Mouse (Mus musculus) cerebellum, adult (tissue): Measurements from ENCODE around the gene Pax6.

Experiments
- ATAC-seq: cut with Nextera tagmentation; 2 replicates; pipeline ENCODE4 v1.9.2; 2017; ENCODE audit warnings: mild to moderate bottlenecking, moderate library complexity, mixed read lengths; ENCODE audit not compliant: insufficient number of reproducible peaks, low FRiP score, low TSS enrichment

The Pax6 gene

DNA sequence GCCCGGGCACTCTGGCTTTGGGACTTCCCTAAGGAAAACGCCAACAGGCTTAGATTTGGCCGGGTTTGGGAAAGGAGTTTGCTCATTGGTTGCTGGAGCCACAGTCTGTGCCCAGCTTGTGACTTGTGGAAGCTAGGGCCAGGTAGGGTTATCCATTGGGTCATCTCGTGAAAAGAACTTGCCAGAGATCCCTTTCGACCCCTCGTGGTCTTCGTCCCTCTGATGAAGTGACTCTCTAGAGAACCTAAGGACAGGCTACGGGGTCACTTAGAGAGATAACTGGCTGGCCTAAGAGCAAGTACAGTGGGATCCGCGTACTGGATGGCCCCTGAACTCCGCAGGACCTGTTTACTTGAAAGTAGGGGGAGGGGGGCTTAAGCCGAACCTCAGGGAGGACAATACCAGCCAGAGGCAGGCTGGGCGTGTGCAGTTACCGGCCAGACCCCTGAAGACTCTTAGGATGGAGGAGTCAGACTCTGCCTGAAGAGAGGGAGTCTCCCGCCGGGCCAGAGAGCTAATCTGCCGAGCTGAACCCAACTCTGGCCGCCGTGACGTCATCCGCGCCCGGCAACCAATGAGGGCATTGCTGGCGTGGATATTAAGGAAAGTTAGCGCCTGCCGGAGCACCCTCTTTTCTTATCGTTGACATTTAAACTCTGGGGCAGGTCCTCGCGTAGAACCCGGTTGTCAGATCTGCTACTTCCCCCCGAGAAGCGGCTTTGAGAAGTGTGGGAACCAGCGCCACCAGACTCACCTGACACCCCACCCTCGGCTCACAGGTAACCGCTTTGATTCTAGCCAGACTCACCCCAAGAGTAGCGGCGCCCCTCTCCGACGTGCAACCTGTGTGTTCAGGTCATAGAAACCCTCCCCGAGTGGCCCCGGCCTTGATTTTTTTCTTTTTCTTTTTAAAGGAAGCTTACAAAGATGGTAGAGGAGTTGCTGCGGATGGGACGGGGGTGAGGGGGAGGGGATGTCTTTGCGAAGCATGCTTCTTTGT, at the start of gene Pax6:
TSS of gene Pax6 (plus strand) at position 630 of the 1,000 bp plus-strand sequence.
- ATAC-seq: peak; percentile 67

GRCm38 (mm10) chr2:105648933-105649332, 19.8 kb upstream of the Pax6 start:
- no peak for ATAC-seq

DNA sequence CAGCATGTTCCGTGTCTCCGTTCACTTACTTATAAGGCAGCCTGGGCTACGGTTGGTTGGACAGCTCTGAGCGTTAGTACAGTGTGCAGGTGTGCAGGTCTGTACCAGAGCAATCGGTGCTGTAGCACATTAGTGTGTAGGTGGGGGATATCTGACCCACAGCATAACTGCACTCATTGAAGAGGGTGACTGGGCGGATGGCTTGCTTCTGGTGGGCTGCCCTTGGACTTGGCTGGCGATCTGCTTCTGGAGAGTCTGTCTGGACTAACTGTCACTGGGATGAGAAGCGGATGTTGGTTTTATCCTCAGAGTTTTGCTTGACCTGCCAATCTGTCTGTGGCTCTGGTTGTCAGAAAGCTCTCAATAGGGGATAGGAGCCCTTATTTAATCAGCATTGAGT, 12.2 kb upstream of the Pax6 start:
- ATAC-seq: no peak

GRCm38 (mm10) chr2:105659350-105659749, 9.3 kb upstream of the Pax6 start:
- ATAC-seq: no peak

DNA sequence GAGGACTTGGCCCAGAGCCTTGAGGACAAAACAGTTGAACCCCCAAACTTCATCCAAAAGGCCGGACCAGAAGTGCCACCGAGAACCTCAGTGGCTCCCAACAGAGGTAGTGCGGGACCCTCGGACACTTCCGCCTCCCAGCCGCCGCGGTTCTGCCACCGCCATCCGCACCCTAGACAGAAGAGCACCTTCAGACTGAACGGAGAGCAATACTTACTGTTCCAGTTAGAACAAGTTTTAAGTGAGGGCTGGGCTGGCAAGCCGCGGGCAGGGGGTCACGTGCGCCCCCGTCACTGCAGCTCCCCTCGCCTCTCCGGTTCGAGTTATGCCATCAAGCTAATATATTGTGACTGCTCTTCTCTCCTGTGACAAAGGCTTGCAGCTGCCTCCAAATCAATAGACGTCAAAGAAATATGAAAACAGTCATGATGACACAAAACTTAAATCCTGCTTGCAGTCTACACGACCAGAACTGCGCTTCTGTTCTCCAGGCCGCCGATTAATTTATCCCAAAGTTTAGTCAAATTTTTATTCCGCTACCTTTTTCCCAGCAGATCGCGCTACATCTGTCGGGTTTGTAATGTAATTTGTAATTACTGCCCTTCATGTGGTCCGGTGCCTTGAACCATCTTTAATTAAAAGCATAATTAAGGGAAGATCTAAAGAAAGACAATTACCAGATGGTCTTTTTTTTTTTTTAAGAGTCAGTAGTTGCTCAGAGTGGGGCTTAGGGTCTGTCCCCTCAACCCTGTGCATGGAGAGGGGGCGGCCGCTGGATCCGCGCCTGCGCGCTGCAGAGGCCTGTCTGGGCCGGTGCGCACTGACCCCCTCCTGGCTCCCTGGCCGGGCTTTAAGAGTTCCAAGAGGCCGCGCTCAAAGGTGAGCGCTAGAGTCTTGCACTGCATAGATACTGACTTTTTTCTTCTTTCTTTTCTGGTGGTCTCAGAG, 8.5 kb upstream of the Pax6 start:
- 0 out of 2 replicates have a peak, but pooled peaks have one; percentile 36 for ATAC-seq

GRCm38 (mm10) chr2:105660874-105661622, 7.7 kb upstream of the Pax6 start:
- no peak for ATAC-seq

- no peak for ATAC-seq
Measured at GRCm38 (mm10) chr2:105661623-105662066, 7.1 kb upstream of the Pax6 start.

- ATAC-seq: no peak
Measured at GRCm38 (mm10) chr2:105662121-105662520, 6.6 kb upstream of the Pax6 start.

DNA sequence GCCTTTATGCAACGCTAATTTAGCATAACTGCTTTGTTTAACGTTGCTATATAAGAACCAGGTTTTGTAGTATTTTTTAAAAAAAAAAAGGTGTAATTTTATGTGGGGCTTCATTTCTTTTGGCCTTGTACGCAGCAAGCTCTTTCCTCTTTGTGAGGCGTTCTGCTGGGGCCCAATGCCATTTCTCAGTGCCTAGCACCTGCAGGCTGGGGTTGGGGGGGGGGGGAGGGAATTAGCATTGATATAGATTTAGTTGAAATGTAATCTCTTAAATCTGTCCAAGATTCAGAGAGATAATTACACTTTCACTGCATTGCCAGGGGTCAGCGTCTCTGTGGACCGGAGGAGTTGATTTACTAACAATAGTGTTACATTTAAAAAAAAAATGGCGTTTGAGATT, 6.1 kb upstream of the Pax6 start:
- no peak for ATAC-seq

GRCm38 (mm10) chr2:105663101-105663511, 5.6 kb upstream of the Pax6 start:
- ATAC-seq: no peak

- ATAC-seq: no peak
Measured at GRCm38 (mm10) chr2:105664996-105665395, 3.7 kb upstream of the Pax6 start.

GRCm38 (mm10) chr2:105665491-105666250, 3.0 kb upstream of the Pax6 start:
- ATAC-seq: no peak

DNA sequence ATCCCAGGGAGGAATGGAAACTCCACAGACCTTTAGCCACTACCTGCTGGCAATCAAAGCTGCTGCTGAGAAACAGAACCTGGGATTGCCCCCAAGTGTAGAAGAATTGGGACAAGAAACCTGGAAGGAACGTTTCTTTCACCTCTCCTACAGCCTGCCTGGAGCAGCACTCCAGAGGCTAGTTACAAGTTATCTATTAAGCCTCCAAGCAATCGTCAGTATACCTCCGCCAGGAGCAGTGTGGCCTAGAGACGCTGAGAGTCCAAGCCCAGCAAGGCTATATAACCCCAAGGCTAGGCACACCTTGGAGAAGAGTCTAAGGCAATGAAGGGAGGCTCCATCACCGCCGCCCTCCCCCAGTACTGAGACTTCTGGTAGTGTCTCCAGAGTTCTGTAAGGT, 2.4 kb upstream of the Pax6 start:
- no peak for ATAC-seq

- ATAC-seq: no peak
Measured at GRCm38 (mm10) chr2:105666763-105667625, 1.7 kb upstream of the Pax6 start.

GRCm38 (mm10) chr2:105667626-105667950, 1.1 kb upstream of the Pax6 start:
- no peak for ATAC-seq

- ATAC-seq: no peak
Measured at GRCm38 (mm10) chr2:105669371-105669861, 716 bp downstream of the Pax6 start.

GRCm38 (mm10) chr2:105669881-105670730, 1.4 kb downstream of the Pax6 start:
- ATAC-seq: no peak

DNA sequence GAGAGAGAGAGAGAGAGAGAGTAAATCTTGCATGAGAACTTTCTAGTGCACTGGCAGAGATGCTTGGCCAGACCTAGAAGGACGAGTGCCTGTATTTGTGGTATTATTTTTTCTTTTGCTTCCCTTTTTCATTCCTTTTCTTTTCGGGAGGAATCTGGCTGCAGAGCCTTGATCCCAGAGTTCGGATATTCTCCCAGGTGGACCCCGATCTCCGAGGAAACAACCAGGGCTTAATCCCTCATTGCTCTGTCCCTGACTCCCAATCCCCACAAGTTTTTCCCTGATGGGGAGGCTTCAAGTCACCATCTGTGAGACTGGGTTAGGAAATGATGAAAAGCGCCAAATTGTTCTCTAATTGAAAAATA, 2.0 kb downstream of the Pax6 start:
- no peak for ATAC-seq
